Mouse (Mus musculus) lung, embryonic 14.5 days (tissue): ENCODE measurements around the gene Tspan15. TPM values are rescaled to one million over a fixed set of nuclear protein-coding genes. Genes with fewer than 3 reads are reported as not detected.
A peak's percentile ranks its signal among the peaks of the same experiment; 100 is the strongest.

ENCODE experiments used
- ATAC-seq: fragments of 200-750 bp; cut with Nextera tagmentation; 2 replicates; pipeline ENCODE4 v1.8.0; 2017; ENCODE audit warnings: mild to moderate bottlenecking, moderate TSS enrichment, moderate library complexity; ENCODE audit not compliant: insufficient read depth
- DNase-seq: peaks from one replicate; pipeline ENCODE4 v3.0.0-alpha.2; 2015
- H3K27ac ChIP-seq: fragments of 300-500 bp; sonication (generic); 2 replicates; pipeline ENCODE4 v1.5.1; 2014; ENCODE audit warnings: low read depth, mild to moderate bottlenecking, moderate library complexity
- H3K27me3 ChIP-seq: fragments of 300-500 bp; sonication (generic); 2 replicates; pipeline ENCODE4 v1.6.1; 2014; ENCODE audit warnings: low read length, control low read depth; ENCODE audit not compliant: insufficient read depth
- H3K36me3 ChIP-seq: fragments of 300-500 bp; sonication (generic); 2 replicates; pipeline ENCODE4 v1.6.1; 2014; ENCODE audit warnings: control low read depth; ENCODE audit not compliant: insufficient read depth
- H3K4me1 ChIP-seq: fragments of 300-500 bp; sonication (generic); 2 replicates; pipeline ENCODE4 v1.6.1; 2014; ENCODE audit warnings: antibody characterized with exemption, control low read depth; ENCODE audit not compliant: insufficient read depth
- H3K4me2 ChIP-seq: fragments of 300-500 bp; sonication (generic); 2 replicates; pipeline ENCODE4 v1.6.1; 2014; ENCODE audit warnings: mild to moderate bottlenecking
- H3K4me3 ChIP-seq: fragments of 300-500 bp; sonication (generic); 2 replicates; pipeline ENCODE4 v1.5.1; 2014; ENCODE audit warnings: low read depth, low read length
- H3K9ac ChIP-seq: fragments of 300-500 bp; sonication (generic); 2 replicates; pipeline ENCODE4 v1.6.1; 2014
- H3K9me3 ChIP-seq: fragments of 300-500 bp; sonication (generic); 2 replicates; pipeline ENCODE4 v1.6.1; 2016; ENCODE audit warnings: low read depth, low read length, control low read depth
- CTCF ChIP-seq: IDR thresholded peaks from 2 replicates; pipeline ENCODE4 v1.5.1; 2016; ENCODE audit warnings: antibody characterized with exemption, low read depth
- WGBS: fragments of 180-500 bp; shearing (Covaris S2); extraction: QIAGEN DNeasy Blood & Tissue Kit; methylation state at CpG from one replicate; pipeline ENCODE4 v1.1.7; 2014; 5-methylcytosine and 5-hydroxymethylcytosine counted together
- polyA plus RNA-seq: library from polyadenylated mRNA; unstranded; fragments of >200 nt; fragmentation: Nextera tagmentation; extraction: Ambion mirVana; gene quantifications from 2 replicates; pipeline ENCODE4 v1.2.1, GENCODE M21; 2014

Gene Tspan15
- polyA plus RNA-seq, 1 experiment from 2014 or later, result 36.3 TPM

GRCm38 (mm10) chr10:62218789-62219172 lies 12.3 kb downstream of the Tspan15 start:
- no peaks in the 10 kb centered on the region for H3K36me3 ChIP-seq
- H3K9ac ChIP-seq, result no peak overlapping the region
- peak overlapping the region; percentile 38; the same call in 1 of the 2 replicates for H3K27ac ChIP-seq
- no peak overlapping the region for H3K4me3 ChIP-seq
- H3K4me1 ChIP-seq, result 0 out of 2 replicates have a peak, but pooled peaks cover 4% of the 10 kb centered on the region
- WGBS, result 75% methylated on average over 7 of the region's 7 CpGs
- H3K9me3 ChIP-seq, result no peaks in the 10 kb centered on the region
- DNase-seq (no peak), ATAC-seq (no peak)
- no peak overlapping the region for H3K4me2 ChIP-seq
- TF ChIP-seq CTCF, result no peak
- no peaks in the 10 kb centered on the region for H3K27me3 ChIP-seq

- H3K27me3 ChIP-seq, result no peaks in the 10 kb centered on the region
- H3K9me3 ChIP-seq, result no peaks in the 10 kb centered on the region
- no peak for TF ChIP-seq CTCF
- H3K4me1 ChIP-seq, result 0 out of 2 replicates have a peak, but pooled peaks cover 4% of the 10 kb centered on the region
- no peak overlapping the region for H3K4me2 ChIP-seq
- H3K9ac ChIP-seq, result no peak overlapping the region
- DNase-seq, result no peak
- H3K36me3 ChIP-seq, result no peaks in the 10 kb centered on the region
- peak overlapping the region; percentile 38; the same call in 1 of the 2 replicates for H3K27ac ChIP-seq
- WGBS, result 76% methylated on average over 19 of the region's 19 CpGs
- ATAC-seq, result no peak
- H3K4me3 ChIP-seq, result no peak overlapping the region
Measured at GRCm38 (mm10) chr10:62218044-62218788, 12.8 kb downstream of the Tspan15 start.

- DNase-seq (peak; percentile 50), ATAC-seq (no peak)
- no peaks in the 10 kb centered on the region for H3K36me3 ChIP-seq
- H3K4me3 ChIP-seq, result no peak overlapping the region
- H3K4me1 ChIP-seq, result 0 out of 2 replicates have a peak, but pooled peaks cover 4% of the 10 kb centered on the region
- no peaks in the 10 kb centered on the region for H3K9me3 ChIP-seq
- no peak for TF ChIP-seq CTCF
- no peaks in the 10 kb centered on the region for H3K27me3 ChIP-seq
- no peak overlapping the region for H3K9ac ChIP-seq
- H3K4me2 ChIP-seq, result no peak overlapping the region
- peak overlapping the region; percentile 82 for H3K27ac ChIP-seq
- WGBS, result 55% methylated on average over 8 of the region's 8 CpGs
Measured at GRCm38 (mm10) chr10:62217196-62217595, 13.9 kb downstream of the Tspan15 start.

- 44% methylated on average over 5 of the region's 5 CpGs for WGBS
Measured at GRCm38 (mm10) chr10:62216595-62216994, 14.5 kb downstream of the Tspan15 start.

GRCm38 (mm10) chr10:62215633-62216032 lies 15.4 kb downstream of the Tspan15 start:
- WGBS, result 93% methylated on average over 8 of the region's 8 CpGs
- no peak for DNase-seq

More at GRCm38 (mm10) chr10:62216595-62216994, 14.5 kb downstream of the Tspan15 start:
- ATAC-seq (0 out of 2 replicates have a peak, but pooled peaks have one; percentile 36), DNase-seq (peak; percentile 22)
- H3K4me3 ChIP-seq, result no peak overlapping the region
- no peaks in the 10 kb centered on the region for H3K36me3 ChIP-seq
- 0 out of 2 replicates have a peak, but pooled peaks cover 4% of the 10 kb centered on the region for H3K4me1 ChIP-seq
- H3K9me3 ChIP-seq, result no peaks in the 10 kb centered on the region
- peak overlapping the region; percentile 82 for H3K27ac ChIP-seq
- no peak overlapping the region for H3K9ac ChIP-seq
- TF ChIP-seq CTCF, result no peak
- no peak overlapping the region for H3K4me2 ChIP-seq
- no peaks in the 10 kb centered on the region for H3K27me3 ChIP-seq

GRCm38 (mm10) chr10:62215169-62215616 lies 15.9 kb downstream of the Tspan15 start:
- Histone ChIP-seq H3K27ac (no peak overlapping the region), H3K36me3 (no peaks in the 10 kb centered on the region), H3K27me3 (no peaks in the 10 kb centered on the region), H3K4me3 (no peak overlapping the region), H3K9ac (no peak overlapping the region), H3K4me1 (no peaks in the 10 kb centered on the region), H3K4me2 (no peak overlapping the region), H3K9me3 (no peaks in the 10 kb centered on the region)
- no peak for TF ChIP-seq CTCF
- 30% methylated on average over 5 of the region's 5 CpGs for WGBS
- DNase-seq (no peak), ATAC-seq (no peak)

More at GRCm38 (mm10) chr10:62215633-62216032, 15.4 kb downstream of the Tspan15 start:
- H3K4me3 ChIP-seq, result no peak overlapping the region
- H3K9ac ChIP-seq, result no peak overlapping the region
- ATAC-seq, result no peak
- no peaks in the 10 kb centered on the region for H3K4me1 ChIP-seq
- H3K4me2 ChIP-seq, result no peak overlapping the region
- no peak overlapping the region for H3K27ac ChIP-seq
- H3K9me3 ChIP-seq, result no peaks in the 10 kb centered on the region
- no peaks in the 10 kb centered on the region for H3K36me3 ChIP-seq
- no peak for TF ChIP-seq CTCF
- H3K27me3 ChIP-seq, result no peaks in the 10 kb centered on the region

GRCm38 (mm10) chr10:62211310-62211709 lies 19.7 kb downstream of the Tspan15 start:
- 37% methylated on average over 6 of the region's 6 CpGs for WGBS
- no peak overlapping the region for H3K9ac ChIP-seq

More at GRCm38 (mm10) chr10:62211310-62211709, 19.7 kb downstream of the Tspan15 start:
- Histone ChIP-seq H3K4me2 (no peak overlapping the region), H3K9me3 (no peaks in the 10 kb centered on the region), H3K27me3 (no peaks in the 10 kb centered on the region), H3K4me3 (no peak overlapping the region), H3K36me3 (no peaks in the 10 kb centered on the region), H3K27ac (peak overlapping the region; percentile 63), H3K4me1 (no peaks in the 10 kb centered on the region)
- TF ChIP-seq CTCF, result no peak
- DNase-seq (no peak), ATAC-seq (no peak)
